Mouse (Mus musculus) megakaryocyte, embryonic 14.5 days (primary cell): ENCODE measurements at regions not wholly inside any gene's neighbourhood (a gene's known extent, or its start where the extent isn't known, plus 50 kb on each side); places are given as distances from the start of the nearest gene placed in this dataset.
A peak's percentile ranks its signal among the peaks of the same experiment; 100 is the strongest.

Experiments used
- H3K27me3 ChIP-seq: replicated peaks from 2 replicates; pipeline ENCODE3; 2012; ENCODE audit warnings: inconsistent platforms
- H3K36me3 ChIP-seq: replicated peaks from 2 replicates; pipeline ENCODE3; 2012; ENCODE audit warnings: low read length, inconsistent platforms, mixed read lengths
- H3K4me1 ChIP-seq: 2 replicates; pipeline ENCODE4 v1.6.1; 2012; ENCODE audit warnings: inconsistent platforms
- H3K4me3 ChIP-seq: replicated peaks from 2 replicates; pipeline ENCODE3; 2012; ENCODE audit warnings: moderate library complexity, mild to moderate bottlenecking, inconsistent platforms
- H3K9me3 ChIP-seq: 2 replicates; pipeline ENCODE4 v1.6.1; 2012; ENCODE audit warnings: inconsistent platforms
- FLI1 ChIP-seq: IDR thresholded peaks from 2 replicates; pipeline ENCODE4 v1.6.1; 2012; ENCODE audit warnings: low read length, inconsistent platforms, mixed read lengths
- GATA1 ChIP-seq: IDR thresholded peaks from 3 replicates; pipeline ENCODE4 v1.6.1; 2012; ENCODE audit warnings: mixed read lengths, low read length, inconsistent platforms, borderline replicate concordance

GRCm38 (mm10) chr4:31638564-31638963 is 325.3 kb upstream of the Map3k7 start:
- Histone ChIP-seq H3K36me3 (no peaks in the 10 kb centered on the region), H3K27me3 (no peaks in the 10 kb centered on the region), H3K9me3 (peaks cover 31% of the 10 kb centered on the region), H3K4me1 (no peaks in the 10 kb centered on the region), H3K4me3 (no peak overlapping the region)
- TF ChIP-seq FLI1 = no peak

- TF ChIP-seq GATA1 (no peak), FLI1 (no peak)
- Histone ChIP-seq H3K4me1 (no peaks in the 10 kb centered on the region), H3K27me3 (no peaks in the 10 kb centered on the region), H3K9me3 (peaks cover 25% of the 10 kb centered on the region), H3K4me3 (peak overlapping the region; percentile 59), H3K36me3 (no peaks in the 10 kb centered on the region)
Measured at GRCm38 (mm10) chr4:31642161-31642560, 321.7 kb upstream of the Map3k7 start.

DNA sequence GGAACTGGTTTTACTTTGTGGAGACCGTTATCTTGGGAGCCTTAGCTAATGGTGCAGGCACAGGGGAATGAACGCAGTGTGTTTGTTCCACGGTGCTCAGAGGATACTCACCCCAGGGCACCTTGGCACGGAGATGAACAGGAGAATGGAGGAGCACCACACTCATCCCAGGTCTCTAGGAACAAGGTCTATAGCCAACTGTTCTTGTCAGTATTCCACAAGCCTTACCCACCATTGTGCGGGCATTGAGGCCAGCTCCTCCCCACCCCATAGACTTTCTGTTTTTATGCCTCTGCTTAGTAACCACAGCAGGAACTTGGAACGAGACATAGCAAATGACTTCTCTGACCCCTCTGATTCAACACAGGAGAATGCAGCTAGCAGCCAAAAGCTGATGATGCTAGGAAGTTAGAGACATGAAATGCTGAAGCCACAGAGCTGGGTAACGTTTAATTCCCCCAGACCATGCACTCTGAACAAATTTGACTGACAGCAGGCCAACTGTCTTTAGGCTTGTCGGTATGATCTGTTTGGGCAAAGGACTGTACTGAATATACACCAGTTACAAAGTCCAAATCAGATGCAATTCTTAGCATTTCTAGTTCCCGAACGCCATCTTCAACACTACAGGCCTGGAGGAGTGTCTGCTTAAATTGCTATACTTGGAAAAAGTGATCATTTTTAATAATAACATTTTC is 321.2 kb upstream of the Map3k7 start:
- Histone ChIP-seq H3K4me1 (no peaks in the 10 kb centered on the region), H3K9me3 (peaks cover 20% of the 10 kb centered on the region), H3K36me3 (no peaks in the 10 kb centered on the region), H3K4me3 (peak overlapping the region; percentile 11), H3K27me3 (no peaks in the 10 kb centered on the region)
- no peak for TF ChIP-seq GATA1
- no peak for TF ChIP-seq FLI1

- Histone ChIP-seq H3K36me3 (no peaks in the 10 kb centered on the region), H3K4me3 (no peak overlapping the region), H3K4me1 (no peaks in the 10 kb centered on the region), H3K9me3 (no peaks in the 10 kb centered on the region; the same call in 1 of the 2 replicates), H3K27me3 (no peaks in the 10 kb centered on the region)
- no peak for TF ChIP-seq GATA1
- TF ChIP-seq FLI1 = no peak
Measured at GRCm38 (mm10) chr4:31648631-31649368, 315.1 kb upstream of the Map3k7 start.

GRCm38 (mm10) chr4:31655364-31656106 is 308.4 kb upstream of the Map3k7 start:
- TF ChIP-seq FLI1 (no peak), GATA1 (no peak)

DNA sequence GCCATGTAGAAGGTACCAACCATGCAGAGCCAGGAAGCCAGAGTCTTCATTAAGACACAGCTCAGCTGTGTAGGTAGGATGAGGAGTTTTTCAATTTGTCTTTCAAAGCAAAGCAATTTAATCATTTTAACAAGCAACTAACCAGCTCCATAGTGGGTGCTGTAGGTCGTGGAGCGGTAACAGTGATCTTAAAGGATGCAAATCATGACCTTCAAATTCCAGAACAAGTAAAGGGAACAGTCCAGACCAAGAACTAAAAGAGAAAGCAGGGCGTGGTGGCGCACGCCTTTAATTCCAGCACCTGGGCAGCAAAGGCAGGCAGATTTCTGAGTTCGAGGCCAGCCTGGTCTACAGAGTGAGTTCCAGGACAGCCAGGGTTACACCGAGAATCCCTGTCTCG is 307.8 kb upstream of the Map3k7 start:
- Histone ChIP-seq H3K36me3 (no peaks in the 10 kb centered on the region), H3K4me3 (no peak overlapping the region), H3K9me3 (peaks cover 4% of the 10 kb centered on the region; the same call in 1 of the 2 replicates), H3K4me1 (no peaks in the 10 kb centered on the region), H3K27me3 (no peaks in the 10 kb centered on the region)
- TF ChIP-seq FLI1 (no peak), GATA1 (no peak)

More at GRCm38 (mm10) chr4:31655364-31656106, 308.4 kb upstream of the Map3k7 start:
- Histone ChIP-seq H3K4me3 (no peak overlapping the region), H3K36me3 (no peaks in the 10 kb centered on the region), H3K4me1 (no peaks in the 10 kb centered on the region), H3K27me3 (no peaks in the 10 kb centered on the region), H3K9me3 (no peaks in the 10 kb centered on the region; the same call in 1 of the 2 replicates)

GRCm38 (mm10) chr4:31658820-31659219 is 305.1 kb upstream of the Map3k7 start:
- Histone ChIP-seq H3K9me3 (peaks cover 4% of the 10 kb centered on the region; the same call in 1 of the 2 replicates), H3K4me1 (no peaks in the 10 kb centered on the region), H3K4me3 (no peak overlapping the region), H3K27me3 (no peaks in the 10 kb centered on the region), H3K36me3 (no peaks in the 10 kb centered on the region)
- TF ChIP-seq GATA1 = no peak
- TF ChIP-seq FLI1 = no peak

DNA sequence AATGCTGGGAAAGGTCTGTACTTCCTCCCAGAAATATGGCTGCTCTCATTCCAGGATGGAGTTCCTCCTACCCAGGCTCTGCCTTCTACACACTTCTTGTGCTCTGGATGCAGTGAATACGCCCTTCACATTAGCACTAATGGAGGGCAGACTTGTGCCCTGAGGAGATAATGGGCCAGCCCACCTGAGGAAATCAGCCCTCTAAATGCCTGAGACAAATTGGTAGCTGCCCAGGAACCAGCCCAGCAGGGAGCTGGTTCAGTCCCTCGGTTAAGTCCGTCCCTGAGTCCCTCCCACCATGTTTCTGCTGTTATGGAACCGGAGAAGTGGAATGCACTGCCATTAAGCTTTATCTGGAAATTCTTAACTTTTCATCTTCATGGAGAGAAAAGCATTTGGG is 303.0 kb upstream of the Map3k7 start:
- Histone ChIP-seq H3K36me3 (no peaks in the 10 kb centered on the region), H3K4me3 (no peak overlapping the region), H3K4me1 (no peaks in the 10 kb centered on the region), H3K9me3 (peaks cover 4% of the 10 kb centered on the region; the same call in 1 of the 2 replicates), H3K27me3 (no peaks in the 10 kb centered on the region)
- no peak for TF ChIP-seq GATA1
- no peak for TF ChIP-seq FLI1

GRCm38 (mm10) chr4:31671530-31672170 is 292.2 kb upstream of the Map3k7 start:
- Histone ChIP-seq H3K27me3 (no peaks in the 10 kb centered on the region), H3K4me3 (no peak overlapping the region), H3K36me3 (no peaks in the 10 kb centered on the region), H3K4me1 (no peaks in the 10 kb centered on the region), H3K9me3 (peaks cover 8% of the 10 kb centered on the region)
- TF ChIP-seq GATA1 (no peak), FLI1 (no peak)
